Mouse (Mus musculus): ENCODE measurements around the gene Rhbdd3.

Rhbdd3 gene

GRCm38 (mm10) chr11:5098736-5099542, at the start of gene Rhbdd3, which contains the start of gene Ewsr1:
Gene Rhbdd3, plus strand, starts transcription at chr11:5098926.
Gene Ewsr1, minus strand, starts transcription at chr11:5099266.
- WGBS, result under 1% methylated on average over 91 of the region's 92 CpGs

GRCm38 (mm10) chr11:5051629-5052028, 47.1 kb upstream of the Rhbdd3 start:
- 65% methylated on average over 10 of the region's 10 CpGs for WGBS

- 56% methylated on average over 10 of the region's 10 CpGs for WGBS
Observed at GRCm38 (mm10) chr11:5052200-5052854, 46.4 kb upstream of the Rhbdd3 start.

- WGBS, result 89% methylated on average over 14 of the region's 14 CpGs
Observed at GRCm38 (mm10) chr11:5054151-5054550, 44.6 kb upstream of the Rhbdd3 start.

GRCm38 (mm10) chr11:5054874-5055273, 43.9 kb upstream of the Rhbdd3 start:
- WGBS, result 71% methylated on average over 6 of the region's 6 CpGs

GRCm38 (mm10) chr11:5055945-5056938, 42.5 kb upstream of the Rhbdd3 start:
- WGBS, result 47% methylated on average over 23 of the region's 23 CpGs

GRCm38 (mm10) chr11:5057064-5057463, 41.7 kb upstream of the Rhbdd3 start:
- WGBS, result 60% methylated on average over 8 of the region's 8 CpGs

GRCm38 (mm10) chr11:5057541-5057855, 41.2 kb upstream of the Rhbdd3 start:
- 28% methylated on average over 8 of the region's 8 CpGs for WGBS

GRCm38 (mm10) chr11:5057856-5058641, 40.7 kb upstream of the Rhbdd3 start, which contains the start of gene Rasl10a:
Gene Rasl10a, plus strand, starts transcription at chr11:5058128.
- 1% methylated on average over 77 of the region's 77 CpGs for WGBS

- 23% methylated on average over 9 of the region's 9 CpGs for WGBS
Observed at GRCm38 (mm10) chr11:5058783-5059182, 39.9 kb upstream of the Rhbdd3 start.

GRCm38 (mm10) chr11:5059230-5059629, 39.5 kb upstream of the Rhbdd3 start:
- 23% methylated on average over 14 of the region's 14 CpGs for WGBS

- 10% methylated on average over 27 of the region's 27 CpGs for WGBS
Observed at GRCm38 (mm10) chr11:5059704-5060156, 39.0 kb upstream of the Rhbdd3 start.

- WGBS, result 65% methylated on average over 28 of the region's 28 CpGs
Observed at GRCm38 (mm10) chr11:5060756-5061412, 37.8 kb upstream of the Rhbdd3 start.

- 9% methylated on average over 62 of the region's 62 CpGs for WGBS
Observed at GRCm38 (mm10) chr11:5061413-5062139, 37.1 kb upstream of the Rhbdd3 start.

GRCm38 (mm10) chr11:5062326-5062725, 36.4 kb upstream of the Rhbdd3 start:
- 25% methylated on average over 13 of the region's 13 CpGs for WGBS

GRCm38 (mm10) chr11:5062860-5063505, 35.7 kb upstream of the Rhbdd3 start:
- WGBS, result 51% methylated on average over 13 of the region's 13 CpGs

GRCm38 (mm10) chr11:5063561-5064281, 35.0 kb upstream of the Rhbdd3 start:
- WGBS, result 52% methylated on average over 31 of the region's 31 CpGs

GRCm38 (mm10) chr11:5064282-5065055, 34.3 kb upstream of the Rhbdd3 start:
- WGBS, result 14% methylated on average over 38 of the region's 38 CpGs

All from cerebral cortex, adult 2 months (tissue).